Mouse (Mus musculus) kidney, adult 2 months (tissue): ENCODE measurements around the gene Dspp. TPM values are rescaled to one million over a fixed set of nuclear protein-coding genes. Genes with fewer than 3 reads are reported as not detected.

Source experiments
- DNase-seq: peaks from one replicate; pipeline ENCODE4 v3.0.0; 2021
- H3K27ac ChIP-seq: fragments of 200-500 bp; 2 replicates; pipeline ENCODE4 v1.5.1; 2012; ENCODE audit warnings: low read depth, low read length, control low read depth, inconsistent platforms; ENCODE audit not compliant: insufficient read depth
- H3K27me3 ChIP-seq: fragments of 200-500 bp; replicated peaks from 2 replicates; pipeline ENCODE4 v1.6.1; 2012; ENCODE audit warnings: mild to moderate bottlenecking, moderate library complexity, low read length, inconsistent platforms; ENCODE audit not compliant: control insufficient read depth, insufficient read depth
- H3K36me3 ChIP-seq: fragments of 200-500 bp; 2 replicates; pipeline ENCODE4 v1.6.1; 2012; ENCODE audit warnings: mild to moderate bottlenecking, moderate library complexity, low read length, inconsistent platforms; ENCODE audit not compliant: control insufficient read depth, insufficient read depth
- H3K4me1 ChIP-seq: fragments of 200-500 bp; 2 replicates; pipeline ENCODE4 v1.6.1; 2011; ENCODE audit warnings: low read length; ENCODE audit not compliant: control insufficient read depth, insufficient read depth
- H3K4me3 ChIP-seq: fragments of 200-500 bp; 2 replicates; pipeline ENCODE4 v1.5.1; 2011; ENCODE audit warnings: mild to moderate bottlenecking, low read depth, low read length, control low read depth; ENCODE audit not compliant: insufficient read depth
- CTCF ChIP-seq: fragments of 200-500 bp; conservative IDR thresholded peaks from 2 replicates; pipeline ENCODE4 v1.5.1; 2011; ENCODE audit warnings: low read depth, mild to moderate bottlenecking, control low read depth, low read length, moderate library complexity, mixed read lengths; ENCODE audit not compliant: insufficient read depth, insufficient read length
- POLR2A ChIP-seq: fragments of 200-500 bp; IDR thresholded peaks from one replicate; pipeline ENCODE4 v1.6.1; 2011; ENCODE audit warnings: low read depth, low read length, control low read depth
- WGBS: fragments of 180-500 bp; shearing (Covaris S2); methylation state at CpG from one replicate; pipeline ENCODE4 v1.1.7; 2018; 5-methylcytosine and 5-hydroxymethylcytosine counted together
- polyA plus RNA-seq: library from polyadenylated mRNA; depleted of rRNA; stranded (reverse); fragments of >200 nt; gene quantifications from 2 replicates; pipeline ENCODE4 v1.2.3, GENCODE M21; 2012

Gene Dspp
- polyA plus RNA-seq, 1 experiment: not detected

DNA sequence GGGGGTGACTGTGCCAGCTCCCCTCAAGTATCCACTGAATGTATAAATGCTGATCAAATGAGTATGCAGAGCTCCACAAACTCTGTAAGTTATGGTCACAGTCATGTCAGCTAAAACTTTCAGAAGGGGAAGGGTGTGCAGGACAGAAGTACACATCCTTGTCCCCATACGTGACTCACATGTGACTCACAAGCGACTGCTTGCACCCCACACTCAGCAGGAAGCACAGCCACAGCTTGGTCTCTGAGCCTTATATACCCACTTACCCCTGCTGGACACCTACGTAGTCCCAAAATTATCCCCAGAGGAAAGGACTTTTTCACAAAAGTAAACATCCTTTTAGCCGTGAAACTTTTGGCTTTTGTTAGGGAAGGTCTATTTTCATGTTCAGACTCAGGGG, 36.8 kb upstream of the Dspp start:
- 68% methylated on average over 4 of the region's 4 CpGs for WGBS
- TF ChIP-seq POLR2A (no peak), CTCF (no peak)
- DNase-seq: no peak
- H3K27me3 ChIP-seq: no peaks in the 10 kb centered on the region
- H3K36me3 ChIP-seq: no peaks in the 10 kb centered on the region
- no peaks in the 10 kb centered on the region for H3K4me1 ChIP-seq
- H3K27ac ChIP-seq: no peak overlapping the region
- no peak overlapping the region for H3K4me3 ChIP-seq

DNA sequence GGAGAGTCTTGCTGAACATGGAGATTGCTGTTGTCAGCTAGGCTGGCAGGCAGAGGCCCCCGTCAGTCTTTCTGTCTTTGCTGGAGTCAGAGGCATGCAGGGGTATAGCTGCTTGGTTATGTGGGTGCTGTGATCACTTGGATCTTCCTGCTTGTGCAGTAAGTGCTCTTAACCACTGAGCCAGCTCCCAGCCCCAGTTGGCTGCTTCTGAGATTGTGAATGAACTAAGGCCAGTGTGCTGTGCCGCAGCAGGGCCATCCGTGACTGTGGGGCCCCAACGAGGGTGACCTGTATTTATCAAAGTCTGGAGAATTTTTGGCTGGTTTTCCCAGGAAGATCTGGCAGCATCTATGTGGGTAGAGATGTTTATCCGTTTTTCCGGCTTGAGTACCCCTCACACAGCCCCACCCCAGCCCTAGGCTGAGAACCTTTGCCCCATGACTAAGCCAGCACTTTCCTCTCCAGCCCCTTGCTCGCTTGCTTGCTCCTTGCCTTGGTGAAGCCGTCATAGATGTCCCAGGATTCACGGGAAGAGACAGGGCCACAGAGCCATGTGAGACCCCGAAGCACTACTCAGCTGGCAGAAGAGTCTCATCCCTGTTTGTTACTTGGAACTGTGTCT, 32.5 kb upstream of the Dspp start:
- H3K27me3 ChIP-seq: no peaks in the 10 kb centered on the region
- TF ChIP-seq POLR2A: no peak
- no peak for TF ChIP-seq CTCF
- no peaks in the 10 kb centered on the region for H3K4me1 ChIP-seq
- H3K27ac ChIP-seq: no peak overlapping the region
- 53% methylated on average over 10 of the region's 10 CpGs for WGBS
- no peak overlapping the region for H3K4me3 ChIP-seq
- H3K36me3 ChIP-seq: no peaks in the 10 kb centered on the region
- no peak for DNase-seq

GRCm38 (mm10) chr5:104141067-104141466, 29.4 kb upstream of the Dspp start:
- H3K27ac ChIP-seq: no peak overlapping the region
- TF ChIP-seq POLR2A: no peak
- TF ChIP-seq CTCF: no peak
- H3K4me3 ChIP-seq: no peak overlapping the region
- H3K36me3 ChIP-seq: no peaks in the 10 kb centered on the region
- H3K4me1 ChIP-seq: no peaks in the 10 kb centered on the region
- no peak for DNase-seq
- 73% methylated on average over 2 of the region's 2 CpGs for WGBS
- no peaks in the 10 kb centered on the region for H3K27me3 ChIP-seq

DNA sequence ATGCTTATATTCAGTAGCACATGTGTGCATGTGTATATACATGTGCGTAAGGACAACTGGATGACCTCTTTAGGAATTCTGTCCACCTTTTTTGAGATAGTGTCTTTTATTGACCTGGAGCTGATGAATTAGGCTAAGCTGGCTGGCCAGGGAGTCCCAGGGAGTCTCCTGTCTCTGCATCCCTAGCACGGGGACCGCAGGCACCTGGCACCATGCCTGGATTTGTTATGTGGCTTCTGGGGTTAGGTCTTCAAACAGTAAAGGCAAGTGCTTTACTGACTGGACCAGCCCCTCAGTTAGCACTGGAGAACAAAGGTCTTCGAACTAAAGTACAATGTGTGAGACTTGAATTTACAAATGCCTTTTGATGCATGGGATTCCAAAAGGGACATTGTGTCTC, 26.5 kb upstream of the Dspp start:
- no peak overlapping the region for H3K4me3 ChIP-seq
- H3K4me1 ChIP-seq: no peaks in the 10 kb centered on the region
- DNase-seq: no peak
- H3K27me3 ChIP-seq: no peaks in the 10 kb centered on the region
- 72% methylated on average over 4 of the region's 4 CpGs for WGBS
- H3K27ac ChIP-seq: no peak overlapping the region
- TF ChIP-seq POLR2A (no peak), CTCF (no peak)
- no peaks in the 10 kb centered on the region for H3K36me3 ChIP-seq

- H3K27ac ChIP-seq: no peak overlapping the region
- no peak for TF ChIP-seq POLR2A
- no peak for TF ChIP-seq CTCF
- no peaks in the 10 kb centered on the region for H3K36me3 ChIP-seq
- H3K4me1 ChIP-seq: 0 out of 2 replicates have a peak, but pooled peaks cover 2% of the 10 kb centered on the region
- WGBS: 16% methylated on average over 7 of the region's 7 CpGs
- DNase-seq: peak; percentile 83
- no peak overlapping the region for H3K4me3 ChIP-seq
- H3K27me3 ChIP-seq: no peaks in the 10 kb centered on the region
Measured at GRCm38 (mm10) chr5:104149349-104149748, 21.2 kb upstream of the Dspp start.

DNA sequence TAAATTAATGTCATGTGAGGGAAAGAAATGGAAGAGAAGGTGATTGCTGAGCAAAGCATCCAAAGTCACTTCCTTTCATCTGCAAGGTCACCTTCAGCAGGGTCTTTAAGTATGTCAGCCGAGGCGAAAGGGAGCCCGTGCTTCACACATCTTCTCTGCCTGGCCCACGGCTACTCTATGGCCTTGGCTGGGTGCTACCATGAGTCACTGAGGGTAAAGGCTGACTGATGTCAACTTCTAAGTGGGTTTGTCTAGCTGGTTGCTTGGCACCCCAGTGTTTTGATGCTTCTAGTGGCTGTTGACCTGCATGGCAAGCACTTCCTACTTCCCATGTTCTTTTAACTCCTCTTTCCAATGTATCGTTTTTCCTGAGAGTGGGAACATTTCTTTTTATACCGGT, 20.3 kb upstream of the Dspp start:
- TF ChIP-seq CTCF: no peak
- no peak for TF ChIP-seq POLR2A
- H3K27ac ChIP-seq: no peak overlapping the region
- 0 out of 2 replicates have a peak, but pooled peaks cover 2% of the 10 kb centered on the region for H3K4me1 ChIP-seq
- H3K4me3 ChIP-seq: no peak overlapping the region
- no peaks in the 10 kb centered on the region for H3K27me3 ChIP-seq
- 91% methylated on average over 6 of the region's 6 CpGs for WGBS
- no peak for DNase-seq
- H3K36me3 ChIP-seq: no peaks in the 10 kb centered on the region

DNA sequence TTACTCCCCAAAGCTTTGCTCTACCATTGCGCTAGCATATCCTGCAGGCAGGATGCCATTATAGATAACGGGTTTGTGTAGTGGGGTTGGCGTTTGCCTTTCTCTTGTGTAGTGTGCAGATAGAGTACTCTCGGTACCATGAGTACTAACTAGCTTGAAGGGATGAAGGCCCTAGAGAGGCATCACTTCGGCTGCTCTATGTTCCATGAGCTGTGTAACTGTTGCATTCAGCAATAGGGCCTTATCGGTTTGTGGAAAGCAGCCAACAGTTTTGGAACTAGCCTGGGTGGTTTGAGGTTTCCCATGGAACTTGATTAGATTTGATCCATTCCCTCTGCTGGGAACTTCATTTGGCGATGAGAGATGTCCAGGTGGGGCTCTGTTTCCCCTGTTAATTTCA, 12.8 kb upstream of the Dspp start:
- Histone ChIP-seq H3K27ac (no peak overlapping the region), H3K36me3 (no peaks in the 10 kb centered on the region), H3K27me3 (no peaks in the 10 kb centered on the region), H3K4me3 (no peak overlapping the region), H3K4me1 (no peaks in the 10 kb centered on the region; the same call in 1 of the 2 replicates)
- TF ChIP-seq POLR2A (no peak), CTCF (no peak)
- WGBS: 91% methylated on average over 7 of the region's 7 CpGs
- no peak for DNase-seq
